Mouse (Mus musculus) midbrain, embryonic 14.5 days (tissue): ENCODE data around the gene Entpd5. TPM values are rescaled to one million over a fixed set of nuclear protein-coding genes. Genes with fewer than 3 reads are reported as not detected.

ENCODE experiments used
- ATAC-seq: fragments of 200-750 bp; cut with Nextera tagmentation; 2 replicates; pipeline ENCODE4 v1.8.0; 2017; ENCODE audit warnings: moderate number of reproducible peaks, moderate library complexity; ENCODE audit not compliant: low FRiP score, low TSS enrichment
- DNase-seq: peaks from one replicate; pipeline ENCODE4 v3.0.0-alpha.2; 2015
- H3K27ac ChIP-seq: fragments of 300-500 bp; sonication (generic); replicated peaks from 2 replicates; pipeline ENCODE4 v1.5.1; 2014; ENCODE audit warnings: mild to moderate bottlenecking, low read depth, low read length, moderate library complexity
- H3K27me3 ChIP-seq: fragments of 300-500 bp; sonication (generic); 2 replicates; pipeline ENCODE4 v1.6.1; 2014; ENCODE audit warnings: low read length, control low read depth, mixed read lengths; ENCODE audit not compliant: control insufficient read depth, insufficient read depth
- H3K36me3 ChIP-seq: fragments of 300-500 bp; sonication (generic); 2 replicates; pipeline ENCODE4 v1.6.1; 2014; ENCODE audit warnings: low read length, control low read depth; ENCODE audit not compliant: control insufficient read depth, insufficient read depth
- H3K4me1 ChIP-seq: fragments of 300-500 bp; sonication (generic); 2 replicates; pipeline ENCODE4 v1.6.1; 2014; ENCODE audit warnings: mild to moderate bottlenecking, antibody characterized with exemption, low read length, control low read depth; ENCODE audit not compliant: control insufficient read depth, insufficient read depth
- H3K4me2 ChIP-seq: fragments of 300-500 bp; sonication (generic); 2 replicates; pipeline ENCODE4 v1.6.1; 2014; ENCODE audit warnings: mild to moderate bottlenecking, low read length, moderate library complexity
- H3K4me3 ChIP-seq: fragments of 300-500 bp; sonication (generic); replicated peaks from 2 replicates; pipeline ENCODE4 v1.5.1; 2014; ENCODE audit warnings: low read depth, low read length
- H3K9ac ChIP-seq: fragments of 300-500 bp; sonication (generic); replicated peaks from 2 replicates; pipeline ENCODE4 v1.6.1; 2014; ENCODE audit warnings: mild to moderate bottlenecking, low read length, moderate library complexity
- H3K9me3 ChIP-seq: fragments of 300-500 bp; sonication (generic); 2 replicates; pipeline ENCODE4 v1.6.1; 2016; ENCODE audit warnings: low read length, control low read depth, mixed read lengths; ENCODE audit not compliant: control insufficient read depth
- WGBS: fragments of 180-500 bp; shearing (Covaris S2); extraction: QIAGEN DNeasy Blood & Tissue Kit; methylation state at CpG from one replicate; pipeline ENCODE4 v1.1.7; 2014; 5-methylcytosine and 5-hydroxymethylcytosine counted together
- polyA plus RNA-seq: library from polyadenylated mRNA; unstranded; fragments of >200 nt; fragmentation: Nextera tagmentation; extraction: Ambion mirVana; gene quantifications from 2 replicates; pipeline ENCODE4 v1.2.1, GENCODE M21; 2014

The Entpd5 gene
- polyA plus RNA-seq, 1 experiment from 2014 or later = 12.1 TPM

DNA sequence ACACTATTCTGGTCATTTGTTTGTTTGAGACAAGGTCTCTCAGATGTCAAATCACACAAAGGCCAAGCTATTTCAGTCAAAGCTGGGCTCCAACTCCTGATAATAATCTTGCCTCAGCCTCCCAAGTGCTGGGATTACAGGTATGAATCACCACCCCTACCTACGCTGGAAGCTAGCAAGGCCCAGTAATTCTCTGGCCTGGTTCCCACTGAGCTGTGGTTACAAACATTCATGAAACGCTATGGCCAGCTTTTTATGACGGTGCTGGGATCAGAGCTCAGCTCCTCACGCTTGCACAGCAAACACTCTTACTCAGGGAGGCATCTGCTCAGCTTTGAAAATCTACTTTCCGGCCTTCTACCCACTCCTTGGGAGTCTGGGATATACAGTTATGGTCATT lies 15.0 kb downstream of the Entpd5 start:
- WGBS = 94% methylated on average over 5 of the region's 5 CpGs
- no peaks in the 10 kb centered on the region for H3K4me1 ChIP-seq
- ATAC-seq = no peak
- no peak for DNase-seq
- no peaks in the 10 kb centered on the region for H3K36me3 ChIP-seq
- no peaks in the 10 kb centered on the region for H3K9me3 ChIP-seq
- no peak overlapping the region for H3K4me3 ChIP-seq
- H3K27ac ChIP-seq = no peak overlapping the region
- H3K27me3 ChIP-seq = no peaks in the 10 kb centered on the region
- H3K9ac ChIP-seq = no peak overlapping the region
- H3K4me2 ChIP-seq = no peak overlapping the region

DNA sequence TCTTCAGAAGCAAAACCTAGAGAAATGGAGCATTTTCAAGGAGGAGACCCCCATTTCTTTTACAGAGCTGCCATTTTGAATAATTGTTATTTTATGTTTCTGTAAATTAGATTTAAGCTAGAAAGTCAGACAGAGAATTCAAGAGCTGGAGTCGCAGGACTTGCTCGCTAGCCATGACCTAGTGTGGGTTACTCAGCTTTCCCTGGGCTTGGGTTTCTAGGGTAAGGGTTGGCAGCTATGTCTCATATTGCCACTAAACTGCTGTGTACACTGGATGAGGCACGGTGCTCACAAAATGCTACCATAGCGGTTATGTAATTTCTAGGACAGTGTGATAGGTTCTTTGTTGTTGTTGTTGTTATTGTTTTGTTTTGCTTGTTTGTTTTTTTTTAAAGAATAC lies 16.1 kb downstream of the Entpd5 start:
- no peak for ATAC-seq
- Histone ChIP-seq H3K4me3 (no peak overlapping the region), H3K36me3 (no peaks in the 10 kb centered on the region), H3K9ac (no peak overlapping the region), H3K4me1 (no peaks in the 10 kb centered on the region), H3K27ac (no peak overlapping the region), H3K9me3 (no peaks in the 10 kb centered on the region), H3K4me2 (no peak overlapping the region), H3K27me3 (no peaks in the 10 kb centered on the region)
- 92% methylated on average over 4 of the region's 4 CpGs for WGBS
- DNase-seq = no peak

DNA sequence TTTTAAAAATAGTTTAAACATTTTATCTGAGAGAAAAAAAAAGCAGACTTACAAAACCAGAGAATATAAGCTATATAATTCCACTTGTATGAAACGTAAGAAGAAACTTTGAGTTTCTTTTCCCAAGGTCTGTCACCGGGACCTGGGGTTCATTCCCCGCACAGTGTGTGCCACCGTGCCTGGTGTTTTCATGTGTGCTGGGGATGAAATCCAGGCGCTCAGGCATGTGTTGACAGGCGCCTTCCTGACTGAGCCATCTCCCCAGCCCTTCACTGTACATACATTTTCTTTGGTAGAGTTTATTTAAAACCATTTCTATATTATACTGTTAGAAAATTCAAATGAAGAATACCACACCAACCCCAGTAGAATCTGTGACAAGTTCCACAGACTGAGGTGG lies 18.5 kb downstream of the Entpd5 start:
- Histone ChIP-seq H3K4me2 (no peak overlapping the region), H3K27ac (no peak overlapping the region), H3K36me3 (peaks cover 2% of the 10 kb centered on the region; the same call in 1 of the 2 replicates), H3K9me3 (no peaks in the 10 kb centered on the region), H3K4me1 (no peaks in the 10 kb centered on the region), H3K9ac (no peak overlapping the region), H3K27me3 (no peaks in the 10 kb centered on the region), H3K4me3 (no peak overlapping the region)
- no peak for ATAC-seq
- 91% methylated on average over 6 of the region's 6 CpGs for WGBS
- DNase-seq = no peak

GRCm38 (mm10) chr12:84388774-84389400 lies 19.9 kb downstream of the Entpd5 start:
- H3K36me3 ChIP-seq = peaks cover 8% of the 10 kb centered on the region; the same call in 1 of the 2 replicates
- 77% methylated on average over 14 of the region's 14 CpGs for WGBS
- H3K4me2 ChIP-seq = no peak overlapping the region
- H3K4me1 ChIP-seq = no peaks in the 10 kb centered on the region
- no peak overlapping the region for H3K27ac ChIP-seq
- H3K9ac ChIP-seq = no peak overlapping the region
- no peak for DNase-seq
- no peaks in the 10 kb centered on the region for H3K9me3 ChIP-seq
- no peak overlapping the region for H3K4me3 ChIP-seq
- ATAC-seq = no peak
- H3K27me3 ChIP-seq = no peaks in the 10 kb centered on the region

DNA sequence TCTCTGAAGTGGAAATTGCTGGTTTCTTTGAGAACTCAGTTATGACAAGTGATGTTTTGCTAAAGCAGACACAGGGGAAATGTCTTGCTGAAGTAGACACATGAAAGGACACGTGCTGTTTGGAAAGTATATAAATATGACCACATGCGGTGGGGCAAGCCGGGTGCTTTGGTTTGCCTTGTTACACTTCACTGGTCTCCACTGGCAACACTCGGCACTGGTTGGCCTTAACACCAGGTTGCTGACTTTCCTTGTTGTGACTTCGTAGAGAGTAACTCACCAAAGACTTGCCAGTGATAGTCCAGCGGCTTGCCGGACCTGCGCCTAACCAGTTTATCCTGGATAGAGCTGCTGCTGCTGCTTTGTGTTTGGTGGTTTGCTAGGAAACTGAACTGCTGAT lies 20.7 kb downstream of the Entpd5 start:
- no peak for ATAC-seq
- WGBS = 84% methylated on average over 8 of the region's 8 CpGs

GRCm38 (mm10) chr12:84385408-84385807 lies 23.4 kb downstream of the Entpd5 start:
- no peaks in the 10 kb centered on the region for H3K27me3 ChIP-seq
- no peak overlapping the region for H3K27ac ChIP-seq
- no peaks in the 10 kb centered on the region for H3K9me3 ChIP-seq
- DNase-seq (no peak), ATAC-seq (no peak)
- H3K36me3 ChIP-seq = peaks cover 8% of the 10 kb centered on the region; the same call in 1 of the 2 replicates
- no peak overlapping the region for H3K4me2 ChIP-seq
- no peak overlapping the region for H3K9ac ChIP-seq
- no peaks in the 10 kb centered on the region for H3K4me1 ChIP-seq
- WGBS = 94% methylated on average over 4 of the region's 4 CpGs
- H3K4me3 ChIP-seq = no peak overlapping the region

More for the DNA sequence above, 20.7 kb downstream of the Entpd5 start:
- Histone ChIP-seq H3K4me1 (no peaks in the 10 kb centered on the region), H3K9me3 (no peaks in the 10 kb centered on the region), H3K36me3 (peaks cover 8% of the 10 kb centered on the region; the same call in 1 of the 2 replicates), H3K27ac (no peak overlapping the region), H3K4me3 (no peak overlapping the region), H3K4me2 (no peak overlapping the region), H3K27me3 (no peaks in the 10 kb centered on the region), H3K9ac (no peak overlapping the region)
- DNase-seq = no peak

GRCm38 (mm10) chr12:84384644-84385081 lies 24.2 kb downstream of the Entpd5 start:
- Histone ChIP-seq H3K4me1 (no peaks in the 10 kb centered on the region), H3K9me3 (no peaks in the 10 kb centered on the region), H3K4me2 (no peak overlapping the region), H3K9ac (no peak overlapping the region), H3K4me3 (no peak overlapping the region), H3K27ac (no peak overlapping the region), H3K36me3 (peaks cover 8% of the 10 kb centered on the region; the same call in 1 of the 2 replicates), H3K27me3 (no peaks in the 10 kb centered on the region)
- WGBS = 88% methylated on average over 5 of the region's 5 CpGs
- ATAC-seq (no peak), DNase-seq (no peak)

DNA sequence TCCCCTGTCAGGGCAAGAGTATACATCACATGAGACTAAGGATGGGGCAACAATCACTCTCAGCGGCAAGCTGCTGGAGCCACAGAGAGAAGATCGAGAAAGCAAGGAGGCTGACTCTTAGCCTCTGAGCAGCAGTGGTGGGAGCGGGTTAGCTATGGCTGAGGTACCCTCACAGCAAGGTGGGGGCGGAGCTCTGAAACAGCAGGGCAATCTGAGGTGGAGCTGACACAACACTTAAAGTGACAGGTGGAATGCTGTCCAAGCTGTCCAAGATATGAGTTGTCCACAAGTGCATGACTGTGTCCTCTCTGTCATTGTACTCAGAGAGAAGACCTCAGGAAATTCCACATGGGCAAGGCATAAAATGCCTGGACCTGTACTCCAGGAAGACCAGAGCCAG lies 26.5 kb downstream of the Entpd5 start:
- no peak overlapping the region for H3K4me2 ChIP-seq
- H3K9me3 ChIP-seq = no peaks in the 10 kb centered on the region
- peaks cover 11% of the 10 kb centered on the region for H3K36me3 ChIP-seq
- no peak overlapping the region for H3K27ac ChIP-seq
- no peaks in the 10 kb centered on the region for H3K4me1 ChIP-seq
- DNase-seq (no peak), ATAC-seq (no peak)
- no peaks in the 10 kb centered on the region for H3K27me3 ChIP-seq
- no peak overlapping the region for H3K9ac ChIP-seq
- H3K4me3 ChIP-seq = no peak overlapping the region
- WGBS = 88% methylated on average over 4 of the region's 4 CpGs

DNA sequence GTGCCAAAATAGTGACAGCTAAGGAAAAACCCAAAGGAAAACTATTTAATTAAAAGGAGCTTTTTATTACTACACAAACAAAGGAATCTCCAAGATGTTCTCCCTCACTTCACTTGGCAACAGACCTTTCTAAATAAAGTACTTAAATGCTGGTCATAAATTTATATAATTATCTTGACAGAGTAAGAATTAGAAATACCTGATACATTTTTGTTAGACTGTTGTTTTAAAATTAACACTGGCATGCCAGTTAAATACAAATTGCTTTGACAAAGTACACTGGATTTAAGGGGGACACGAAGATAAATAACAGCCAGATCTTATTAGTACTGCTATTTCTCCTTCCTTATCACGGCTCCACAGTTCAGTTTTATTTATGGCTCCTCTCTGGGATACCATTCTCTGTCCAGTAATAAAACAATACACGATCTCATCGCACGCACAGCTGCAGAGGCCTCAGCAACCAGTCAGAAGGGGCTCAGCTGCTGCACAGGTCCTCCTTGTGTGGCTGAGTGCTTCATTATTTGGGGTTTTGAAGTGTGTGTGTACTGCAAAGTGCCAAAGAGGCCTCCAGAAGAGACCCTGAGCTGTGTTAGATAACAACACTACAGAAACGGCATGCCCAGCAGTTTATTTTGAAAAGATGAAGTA lies 34.9 kb downstream of the Entpd5 start:
- H3K9ac ChIP-seq = no peak overlapping the region
- H3K36me3 ChIP-seq = peaks cover 59% of the 10 kb centered on the region
- ATAC-seq (no peak), DNase-seq (no peak)
- 92% methylated on average over 6 of the region's 6 CpGs for WGBS
- H3K4me2 ChIP-seq = no peak overlapping the region
- H3K27me3 ChIP-seq = no peaks in the 10 kb centered on the region
- H3K4me3 ChIP-seq = no peak overlapping the region
- no peak overlapping the region for H3K27ac ChIP-seq
- no peaks in the 10 kb centered on the region for H3K4me1 ChIP-seq
- H3K9me3 ChIP-seq = no peaks in the 10 kb centered on the region
